ENCODE assay signal across 8 mouse cellular contexts in the genomic region with DNA sequence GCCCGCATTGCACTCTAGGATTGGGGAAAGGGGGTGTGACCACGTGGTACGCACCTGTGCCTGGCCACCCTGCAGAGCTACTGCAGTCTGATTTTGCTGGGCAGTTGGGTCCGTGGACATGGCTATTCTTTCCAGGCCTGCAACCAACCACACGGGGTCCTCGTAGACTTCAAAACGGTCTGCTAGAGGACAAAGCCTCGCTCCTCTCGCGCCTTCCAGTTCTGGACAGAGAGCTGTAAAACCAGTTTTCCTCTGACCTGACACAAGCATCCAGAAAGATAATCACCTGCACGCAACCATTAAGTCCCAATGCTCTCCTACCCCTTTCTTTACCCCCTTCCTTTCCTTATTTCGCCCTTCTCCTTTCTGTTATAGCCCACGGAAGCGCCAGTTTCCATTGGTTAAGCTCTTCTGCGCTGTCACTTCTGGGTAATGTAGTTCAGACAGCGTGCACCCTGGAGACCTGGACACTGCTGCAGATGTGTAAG. TPM values are rescaled to one million over a fixed set of nuclear protein-coding genes. Genes with fewer than 3 reads are reported as not detected.
DNase-seq lines count a peak whose midpoint lies in the region; ATAC-seq and TF ChIP-seq lines count a peak whose summit lies in the region.

A gene (minus strand): TSS at position 377 of the 488 bp plus-strand sequence.

- no peaks in the 10 kb centered on the region for H3K27me3 ChIP-seq in embryonic facial prominence, embryonic 12.5 days
- H3K27me3 ChIP-seq in heart, embryonic 11.5 days (ENCODE audit: control insufficient read depth, insufficient read depth, low read length), result no peaks in the 10 kb centered on the region
- no peaks in the 10 kb centered on the region for H3K27me3 ChIP-seq in kidney, embryonic 15.5 days
- H3K27me3 ChIP-seq in limb, embryonic 14.5 days (ENCODE audit: control insufficient read depth, insufficient read depth, low read length), result no peaks in the 10 kb centered on the region
- H3K27me3 ChIP-seq in midbrain, embryonic 15.5 days (replicated peaks), result no peaks in the 10 kb centered on the region
- no peaks in the 10 kb centered on the region for H3K27me3 ChIP-seq in splenic B cell, adult 2 months (ENCODE audit: control insufficient read depth, insufficient read depth, low read length, poor library complexity, severe bottlenecking)

- H3K36me3 ChIP-seq in embryonic facial prominence, embryonic 12.5 days, result 0 out of 2 replicates have a peak, but pooled peaks cover 4% of the 10 kb centered on the region
- no peaks in the 10 kb centered on the region for H3K36me3 ChIP-seq in heart, embryonic 11.5 days (ENCODE audit: control insufficient read depth, insufficient read depth, low read length)
- H3K36me3 ChIP-seq in kidney, embryonic 15.5 days, result no peaks in the 10 kb centered on the region
- no peaks in the 10 kb centered on the region for H3K36me3 ChIP-seq in limb, embryonic 14.5 days (ENCODE audit: control insufficient read depth, insufficient read depth, low read length)
- peaks cover 17% of the 10 kb centered on the region for H3K36me3 ChIP-seq in midbrain, embryonic 15.5 days (replicated peaks)
- H3K36me3 ChIP-seq in splenic B cell, adult 2 months (ENCODE audit: control insufficient read depth, insufficient read depth, low read length, poor library complexity, severe bottlenecking), result 0 out of 2 replicates have a peak, but pooled peaks cover 4% of the 10 kb centered on the region

- peak within 1 kb of the TSS; percentile 47 for H3K4me2 ChIP-seq in embryonic facial prominence, embryonic 12.5 days (replicated peaks)
- peak within 1 kb of the TSS; percentile 55 for H3K4me2 ChIP-seq in heart, embryonic 11.5 days
- H3K4me2 ChIP-seq in kidney, embryonic 15.5 days, result peak within 1 kb of the TSS; percentile 57
- peak within 1 kb of the TSS; percentile 51 for H3K4me2 ChIP-seq in limb, embryonic 14.5 days (replicated peaks; ENCODE audit: low read depth, low read length, severe bottlenecking)
- H3K4me2 ChIP-seq in midbrain, embryonic 15.5 days, result peak within 1 kb of the TSS; percentile 68

- H3K9me3 ChIP-seq in embryonic facial prominence, embryonic 12.5 days, result no peaks in the 10 kb centered on the region
- H3K9me3 ChIP-seq in heart, embryonic 11.5 days (replicated peaks; ENCODE audit: control insufficient read depth, low read length), result no peaks in the 10 kb centered on the region
- no peaks in the 10 kb centered on the region for H3K9me3 ChIP-seq in kidney, embryonic 15.5 days (replicated peaks)
- H3K9me3 ChIP-seq in limb, embryonic 14.5 days (ENCODE audit: control insufficient read depth, low read length), result no peaks in the 10 kb centered on the region
- H3K9me3 ChIP-seq in midbrain, embryonic 15.5 days, result no peaks in the 10 kb centered on the region

- 5% methylated on average over 16 of the region's 16 CpGs for WGBS in embryonic facial prominence, embryonic 12.5 days
- 7% methylated on average over 16 of the region's 16 CpGs for WGBS in heart, embryonic 11.5 days (ENCODE audit: insufficient replicate concordance)
- 5% methylated on average over 16 of the region's 16 CpGs for WGBS in kidney, embryonic 15.5 days
- 6% methylated on average over 16 of the region's 16 CpGs for WGBS in limb, embryonic 14.5 days
- 6% methylated on average over 16 of the region's 16 CpGs for WGBS in midbrain, embryonic 15.5 days

- peak; percentile 93 for ATAC-seq in embryonic facial prominence, embryonic 12.5 days (ENCODE audit: insufficient number of reproducible peaks, insufficient read depth, low FRiP score, low TSS enrichment)
- peak; percentile 87 for ATAC-seq in heart, embryonic 11.5 days (replicated peaks; ENCODE audit: insufficient number of reproducible peaks, low FRiP score, low TSS enrichment)
- peak; percentile 99 for ATAC-seq in kidney, embryonic 15.5 days (replicated peaks; ENCODE audit: low FRiP score)
- ATAC-seq in limb, embryonic 14.5 days (ENCODE audit: low FRiP score, low read depth), result peak; percentile 96
- peak; percentile 98 for ATAC-seq in midbrain, embryonic 15.5 days (replicated peaks)

- H3K9ac ChIP-seq in embryonic facial prominence, embryonic 12.5 days, result peak within 1 kb of the TSS; percentile 35
- peak within 1 kb of the TSS; percentile 75 for H3K9ac ChIP-seq in heart, embryonic 11.5 days (ENCODE audit: low read depth, low read length)
- H3K9ac ChIP-seq in kidney, embryonic 15.5 days, result peak within 1 kb of the TSS; percentile 44
- H3K9ac ChIP-seq in limb, embryonic 14.5 days (ENCODE audit: low read depth, low read length, severe bottlenecking), result peak within 1 kb of the TSS; percentile 66
- H3K9ac ChIP-seq in midbrain, embryonic 15.5 days, result peak within 1 kb of the TSS; percentile 76

- no peak within 1 kb of the TSS for H3K27ac ChIP-seq in embryonic facial prominence, embryonic 12.5 days
- no peak within 1 kb of the TSS for H3K27ac ChIP-seq in heart, embryonic 11.5 days (ENCODE audit: low read depth, low read length)
- no peak within 1 kb of the TSS for H3K27ac ChIP-seq in kidney, embryonic 15.5 days
- H3K27ac ChIP-seq in limb, embryonic 14.5 days (replicated peaks; ENCODE audit: low read depth, low read length), result no peak within 1 kb of the TSS
- H3K27ac ChIP-seq in midbrain, embryonic 15.5 days, result peak within 1 kb of the TSS; percentile 89

- TF ChIP-seq POLR2A in limb, embryonic 14.5 days (IDR thresholded peaks at IDR 0.05; ENCODE audit: borderline replicate concordance, extremely low read depth, insufficient read depth, insufficient read length), result no peak

- no peaks in the 10 kb centered on the region for H3K4me1 ChIP-seq in embryonic facial prominence, embryonic 12.5 days
- H3K4me1 ChIP-seq in heart, embryonic 11.5 days (ENCODE audit: control insufficient read depth, insufficient read depth, low read length), result no peaks in the 10 kb centered on the region
- H3K4me1 ChIP-seq in kidney, embryonic 15.5 days, result no peaks in the 10 kb centered on the region
- no peaks in the 10 kb centered on the region; the same call in 1 of the 2 replicates for H3K4me1 ChIP-seq in limb, embryonic 14.5 days (ENCODE audit: control insufficient read depth, insufficient read depth, low read length)
- peaks cover 15% of the 10 kb centered on the region for H3K4me1 ChIP-seq in midbrain, embryonic 15.5 days

- peak; percentile 39 for DNase-seq in 3T3-L1 (ENCODE audit: low read depth, low spot score)
- DNase-seq in adrenal gland, postnatal 14 days, result peak; percentile 63
- DNase-seq in limb, embryonic 14.5 days (ENCODE audit: low spot score), result peak; percentile 55
- peak; percentile 66 for DNase-seq in splenic B cell, adult 2 months (ENCODE audit: low read depth, low spot score)

- H3K4me3 ChIP-seq in embryonic facial prominence, embryonic 12.5 days, result peak within 1 kb of the TSS; percentile 44
- H3K4me3 ChIP-seq in heart, embryonic 11.5 days (ENCODE audit: low read depth, low read length), result peak within 1 kb of the TSS; percentile 52
- H3K4me3 ChIP-seq in kidney, embryonic 15.5 days (replicated peaks), result peak within 1 kb of the TSS; percentile 53
- H3K4me3 ChIP-seq in limb, embryonic 14.5 days (replicated peaks; ENCODE audit: low read length), result peak within 1 kb of the TSS; percentile 49
- H3K4me3 ChIP-seq in midbrain, embryonic 15.5 days, result peak within 1 kb of the TSS; percentile 56

RNA-seq across cellular contexts. Expression of the gene that starts here (rescaled TPM):
- 0.41 and 1.0 TPM in 2 replicates for total RNA-seq in adrenal gland, postnatal 14 days (2021)
- polyA plus RNA-seq in embryonic facial prominence, embryonic 12.5 days (2016; fragmentation: Nextera tagmentation; extraction: Ambion mirVana), result 3.6 and 4.1 TPM in 2 replicates
- 0.61 and 0.67 TPM in 2 replicates for polyA plus RNA-seq in heart, embryonic 11.5 days (2014; fragmentation: Nextera tagmentation; extraction: Ambion mirVana)
- 1.6 and 2.0 TPM in 2 replicates for polyA plus RNA-seq in kidney, embryonic 15.5 days (2015; fragmentation: Nextera tagmentation; extraction: Ambion mirVana)
- 0.84 and 0.95 TPM in 2 replicates for polyA plus RNA-seq in limb, embryonic 14.5 days (2012; rRNA removed)
- polyA plus RNA-seq in limb, embryonic 14.5 days (2014; fragmentation: Nextera tagmentation; extraction: Ambion mirVana), result 1.7 and 1.9 TPM in 2 replicates
- polyA plus RNA-seq in midbrain, embryonic 15.5 days (2015; fragmentation: Nextera tagmentation; extraction: Ambion mirVana), result 19.7 and 20.5 TPM in 2 replicates

Comparison
In these comparisons a context has a peak if more than half of its experiments do, and no peak if none do; other contexts are left out.
1. Peak in ATAC-seq, H3K4me3 ChIP-seq, H3K9ac ChIP-seq and H3K4me2 ChIP-seq in heart, embryonic 11.5 days; RNA of the gene not detected or under 1 TPM.